8 mouse cellular contexts compared by ENCODE assay signal in genomic region chr9:67046881-67047605, GRCm38 (mm10). TPM values are rescaled to one million over a fixed set of nuclear protein-coding genes. Genes with fewer than 3 reads are reported as not detected.
DNase-seq lines count a peak whose midpoint lies in the region; ATAC-seq and TF ChIP-seq lines count a peak whose summit lies in the region.

No protein-coding gene starts in this region.

- no peak for TF ChIP-seq POLR2A in thymus, adult 2 months (IDR thresholded peaks at IDR 0.05; ENCODE audit: control insufficient read depth, extremely low read depth, insufficient read depth, low read length, poor library complexity)

- peak; percentile 11 for DNase-seq in thymus, adult 2 months
- no peak for DNase-seq in thymus, postnatal 10 days (ENCODE audit: low spot score in 2 of 2)
- DNase-seq in intestine, embryonic 14.5 days (ENCODE audit: low spot score): peak; percentile 72
- DNase-seq in frontal cortex, postnatal 36 days (ENCODE audit: low spot score in 2 of 2): no peak
- no peak for DNase-seq in spleen, postnatal 10 days (ENCODE audit: low spot score in 2 of 2)

- H3K36me3 ChIP-seq in thymus, adult 2 months (ENCODE audit: control insufficient read depth, insufficient read depth, low read length): no peaks in the 10 kb centered on the region
- no peaks in the 10 kb centered on the region for H3K36me3 ChIP-seq in embryonic facial prominence, embryonic 15.5 days
- H3K36me3 ChIP-seq in intestine, embryonic 14.5 days (ENCODE audit: control insufficient read depth, insufficient read depth, low read length): 0 out of 2 replicates have a peak, but pooled peaks cover 3% of the 10 kb centered on the region
- no peaks in the 10 kb centered on the region for H3K36me3 ChIP-seq in midbrain, embryonic 12.5 days

- H3K4me3 ChIP-seq in thymus, adult 2 months (ENCODE audit: control insufficient read depth, insufficient read depth, low read length): no peak overlapping the region
- peak overlapping the region; percentile 57 for H3K4me3 ChIP-seq in embryonic facial prominence, embryonic 15.5 days (replicated peaks)
- peak overlapping the region; percentile 92 for H3K4me3 ChIP-seq in intestine, embryonic 14.5 days (ENCODE audit: low read depth, low read length)
- H3K4me3 ChIP-seq in midbrain, embryonic 12.5 days: peak overlapping the region; percentile 49

- peak overlapping the region; percentile 79 for H3K9ac ChIP-seq in embryonic facial prominence, embryonic 15.5 days
- H3K9ac ChIP-seq in intestine, embryonic 14.5 days (ENCODE audit: low read length): peak overlapping the region; percentile 91
- H3K9ac ChIP-seq in midbrain, embryonic 12.5 days (replicated peaks): peak overlapping the region; percentile 48

- 18% methylated on average over 15 of the region's 15 CpGs for WGBS in thymus, adult 2 months
- WGBS in embryonic facial prominence, embryonic 15.5 days: 9% methylated on average over 15 of the region's 15 CpGs
- 5% methylated on average over 15 of the region's 15 CpGs for WGBS in intestine, embryonic 14.5 days
- WGBS in midbrain, embryonic 12.5 days: 4% methylated on average over 15 of the region's 15 CpGs

- no peak for ATAC-seq in embryonic facial prominence, embryonic 15.5 days (ENCODE audit: insufficient number of reproducible peaks, low FRiP score, low TSS enrichment, low read depth)
- no peak for ATAC-seq in intestine, embryonic 14.5 days (replicated peaks; ENCODE audit: low FRiP score, low TSS enrichment, low read depth)
- no peak for ATAC-seq in midbrain, embryonic 12.5 days (ENCODE audit: low FRiP score, low read depth)
- ATAC-seq in erythroid progenitor cell, adult 5-6 weeks (replicated peaks; ENCODE audit: low FRiP score, poor library complexity, severe bottlenecking): no peak

- peak overlapping the region; percentile 69 for H3K4me2 ChIP-seq in embryonic facial prominence, embryonic 15.5 days (replicated peaks)
- H3K4me2 ChIP-seq in intestine, embryonic 14.5 days (ENCODE audit: low read length): peak overlapping the region; percentile 82
- peak overlapping the region; percentile 91 for H3K4me2 ChIP-seq in midbrain, embryonic 12.5 days (replicated peaks)

- H3K4me1 ChIP-seq in thymus, adult 2 months (replicated peaks; ENCODE audit: control insufficient read depth, insufficient read depth, low read length): peaks cover 11% of the 10 kb centered on the region
- H3K4me1 ChIP-seq in embryonic facial prominence, embryonic 15.5 days: peaks cover 50% of the 10 kb centered on the region
- H3K4me1 ChIP-seq in intestine, embryonic 14.5 days (replicated peaks; ENCODE audit: control insufficient read depth, insufficient read depth, low read length): peaks cover 33% of the 10 kb centered on the region
- H3K4me1 ChIP-seq in midbrain, embryonic 12.5 days: peaks cover 51% of the 10 kb centered on the region

- peaks cover 22% of the 10 kb centered on the region for H3K27me3 ChIP-seq in thymus, adult 2 months (ENCODE audit: control insufficient read depth, insufficient read depth, low read length)
- H3K27me3 ChIP-seq in embryonic facial prominence, embryonic 15.5 days: no peaks in the 10 kb centered on the region
- no peaks in the 10 kb centered on the region for H3K27me3 ChIP-seq in intestine, embryonic 14.5 days (replicated peaks; ENCODE audit: control insufficient read depth, insufficient read depth, low read length)
- H3K27me3 ChIP-seq in midbrain, embryonic 12.5 days: peaks cover 65% of the 10 kb centered on the region

- H3K9me3 ChIP-seq in embryonic facial prominence, embryonic 15.5 days (replicated peaks): no peaks in the 10 kb centered on the region
- H3K9me3 ChIP-seq in intestine, embryonic 14.5 days (ENCODE audit: control insufficient read depth, low read length): no peaks in the 10 kb centered on the region
- no peaks in the 10 kb centered on the region for H3K9me3 ChIP-seq in midbrain, embryonic 12.5 days

- no peak overlapping the region for H3K27ac ChIP-seq in thymus, adult 2 months (ENCODE audit: control insufficient read depth, insufficient read depth, low read length)
- peak overlapping the region; percentile 91 for H3K27ac ChIP-seq in embryonic facial prominence, embryonic 15.5 days (replicated peaks)
- H3K27ac ChIP-seq in intestine, embryonic 14.5 days (ENCODE audit: low read depth): peak overlapping the region; percentile 94
- H3K27ac ChIP-seq in midbrain, embryonic 12.5 days (replicated peaks): no peak overlapping the region

- TF ChIP-seq CTCF in thymus, adult 2 months (IDR thresholded peaks at IDR 0.05; ENCODE audit: borderline replicate concordance, control insufficient read depth, extremely low read depth, insufficient read depth, low read length, poor library complexity): no peak

RNA-seq across cellular contexts. Expression of gene Tpm1, which starts 2.2 kb away (rescaled TPM):
- 41.5 and 237 TPM in 2 replicates for polyA plus RNA-seq in thymus, adult 2 months (2012; rRNA removed)
- 870 and 880 TPM in 2 replicates for polyA plus RNA-seq in embryonic facial prominence, embryonic 15.5 days (2015; fragmentation: Nextera tagmentation; extraction: Ambion mirVana)
- polyA plus RNA-seq in intestine, embryonic 14.5 days (2014; fragmentation: Nextera tagmentation; extraction: Ambion mirVana): 1,186 and 1,326 TPM in 2 replicates
- 257 and 368 TPM in 2 replicates for polyA plus RNA-seq in midbrain, embryonic 12.5 days (2016; fragmentation: Nextera tagmentation; extraction: Ambion mirVana)
- total RNA-seq in erythroid progenitor cell, adult 5-6 weeks (2015; ENCODE audit: low replicate concordance): 53.7 and 60.2 TPM in 2 replicates
- total RNA-seq in erythroid progenitor cell, adult 5-6 weeks (2017; ENCODE audit: low replicate concordance): 68.7 and 75.5 TPM in 2 replicates

Comparison
In these comparisons a context has a peak if more than half of its experiments do, and no peak if none do; other contexts are left out.
1. DNase-seq: peak in thymus, adult 2 months (single experiment) and intestine, embryonic 14.5 days (single experiment); none in thymus, postnatal 10 days (0 of 2), frontal cortex, postnatal 36 days (0 of 2) and spleen, postnatal 10 days (0 of 2).
2. H3K27ac ChIP-seq: peak in embryonic facial prominence, embryonic 15.5 days (single experiment) and intestine, embryonic 14.5 days (single experiment); none in thymus, adult 2 months (single experiment) and midbrain, embryonic 12.5 days (single experiment).
3. Peak in every context shown above with its lines, with median percentiles within 50 percentile points of each other: H3K4me2 ChIP-seq and H3K9ac ChIP-seq.